Mouse (Mus musculus) heart, embryonic 10.5 days (tissue): ENCODE data around the gene Dyrk3. TPM values are rescaled to one million over a fixed set of nuclear protein-coding genes. Genes with fewer than 3 reads are reported as not detected.
"Not testable (repeated sequence)": the region's sequence is repeated elsewhere in the genome, so short reads cannot be mapped to it uniquely, and the experiment has no call there.

Source experiments
- DNase-seq: peaks from one replicate; pipeline ENCODE4 v3.0.0-alpha.2; 2017; ENCODE audit warnings: low spot score
- H3K27ac ChIP-seq: fragments of 300-500 bp; sonication (generic); 2 replicates; pipeline ENCODE4 v1.5.1; 2016; ENCODE audit warnings: mild to moderate bottlenecking
- H3K27me3 ChIP-seq: fragments of 300-500 bp; sonication (generic); 2 replicates; pipeline ENCODE4 v1.6.1; 2016; ENCODE audit warnings: mild to moderate bottlenecking; ENCODE audit not compliant: poor library complexity, insufficient read depth, severe bottlenecking
- H3K36me3 ChIP-seq: fragments of 300-500 bp; sonication (generic); 2 replicates; pipeline ENCODE4 v1.6.1; 2016; ENCODE audit warnings: mild to moderate bottlenecking, moderate library complexity
- H3K4me1 ChIP-seq: fragments of 300-500 bp; sonication (generic); 2 replicates; pipeline ENCODE4 v1.6.1; 2016; ENCODE audit warnings: mild to moderate bottlenecking
- H3K4me3 ChIP-seq: fragments of 300-500 bp; sonication (generic); 2 replicates; pipeline ENCODE4 v1.5.1; 2016; ENCODE audit warnings: mild to moderate bottlenecking, moderate library complexity
- H3K9me3 ChIP-seq: fragments of 300-500 bp; sonication (generic); 2 replicates; pipeline ENCODE4 v1.6.1; 2016; ENCODE audit warnings: mild to moderate bottlenecking, moderate library complexity
- WGBS: fragments of 180-500 bp; shearing (Covaris S2); methylation state at CpG from one replicate; pipeline ENCODE4 v1.1.7; 2016; 5-methylcytosine and 5-hydroxymethylcytosine counted together
- polyA plus RNA-seq: library from polyadenylated mRNA; unstranded; fragments of >200 nt; fragmentation: Nextera tagmentation; extraction: Ambion mirVana; gene quantifications from 2 replicates; pipeline ENCODE4 v1.2.1, GENCODE M21; 2016

Dyrk3 gene
- polyA plus RNA-seq, 1 experiment from 2014 or later, result 3.1 TPM

DNA sequence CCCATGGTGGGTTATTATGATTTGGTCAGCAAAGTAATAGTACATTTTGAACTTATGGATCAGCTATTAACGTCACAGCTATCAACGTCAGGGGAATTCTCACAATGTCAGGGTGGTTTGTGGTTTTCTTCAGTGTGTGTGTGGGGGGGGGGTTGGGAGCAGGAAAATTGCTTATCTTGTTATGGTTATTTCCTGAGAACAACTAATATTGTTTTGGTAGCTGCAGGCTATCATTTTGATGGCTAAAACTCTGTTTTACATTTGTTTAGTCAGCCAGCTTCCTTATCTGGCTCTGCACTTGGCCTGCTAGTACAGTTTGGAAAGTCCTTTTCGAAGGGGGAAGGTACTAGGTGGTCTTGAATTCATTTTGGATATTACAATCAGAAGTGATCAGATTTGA, 7.1 kb upstream of the Dyrk3 start:
- H3K4me3 ChIP-seq, H3K36me3 ChIP-seq, H3K27ac ChIP-seq, DNase-seq, H3K4me1 ChIP-seq, H3K9me3 ChIP-seq, H3K27me3 ChIP-seq: not testable (repeated sequence)
- WGBS, result 75% methylated on average over 3 of the region's 3 CpGs

DNA sequence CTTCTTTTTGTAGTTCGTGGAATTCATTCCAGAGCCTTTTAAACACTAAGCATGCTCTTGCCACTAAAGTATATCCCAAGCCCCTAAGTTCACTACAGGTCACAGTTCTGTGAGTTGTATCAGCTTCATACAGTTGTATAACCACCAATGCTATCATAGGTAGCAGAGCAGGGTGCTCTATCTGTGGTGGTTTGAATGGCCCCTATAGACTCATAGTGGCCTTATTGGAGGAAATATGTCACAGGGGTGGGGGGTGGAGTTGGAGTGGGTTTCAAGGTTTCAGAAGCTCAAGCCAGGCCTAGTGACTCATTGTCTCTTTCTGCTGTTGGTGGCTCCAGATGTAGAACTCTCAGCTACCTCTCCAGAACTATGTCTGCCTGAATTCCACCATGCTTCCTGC, 4.3 kb upstream of the Dyrk3 start:
- Histone ChIP-seq H3K4me1 (peaks cover 15% of the 10 kb centered on the region; the same call in 1 of the 2 replicates), H3K4me3 (no peak overlapping the region), H3K9me3 (no peaks in the 10 kb centered on the region), H3K36me3 (no peaks in the 10 kb centered on the region), H3K27ac (no peak overlapping the region), H3K27me3 (no peaks in the 10 kb centered on the region)
- 72% methylated on average over 1 of the region's 1 CpGs for whole genome bisulfite sequencing
- no peak for DNase-seq

DNA sequence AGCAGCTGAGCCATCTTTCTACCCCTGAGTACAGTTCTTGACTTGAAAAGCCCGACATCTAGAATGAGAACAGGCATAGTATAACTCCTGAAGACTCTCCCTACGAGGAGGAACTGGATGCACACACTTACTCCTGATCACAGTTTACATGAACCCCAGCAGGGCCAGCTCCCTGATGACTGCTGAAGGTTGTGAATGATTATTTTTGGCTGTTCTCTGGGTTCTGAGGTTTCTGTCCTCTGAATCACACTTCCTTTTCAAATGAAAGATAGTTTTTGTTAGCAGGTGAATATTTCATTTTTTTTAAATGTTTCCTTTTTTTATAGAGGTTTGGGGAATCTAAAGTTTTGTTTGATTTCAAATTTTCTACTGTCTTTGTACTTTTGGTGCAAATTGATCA, 3.3 kb upstream of the Dyrk3 start:
- no peaks in the 10 kb centered on the region for H3K27me3 ChIP-seq
- no peak for DNase-seq
- H3K27ac ChIP-seq, result no peak overlapping the region
- 58% methylated on average over 2 of the region's 2 CpGs for WGBS
- no peaks in the 10 kb centered on the region for H3K9me3 ChIP-seq
- H3K4me3 ChIP-seq, result no peak overlapping the region
- H3K4me1 ChIP-seq, result peaks cover 15% of the 10 kb centered on the region; the same call in 1 of the 2 replicates
- no peaks in the 10 kb centered on the region for H3K36me3 ChIP-seq

DNA sequence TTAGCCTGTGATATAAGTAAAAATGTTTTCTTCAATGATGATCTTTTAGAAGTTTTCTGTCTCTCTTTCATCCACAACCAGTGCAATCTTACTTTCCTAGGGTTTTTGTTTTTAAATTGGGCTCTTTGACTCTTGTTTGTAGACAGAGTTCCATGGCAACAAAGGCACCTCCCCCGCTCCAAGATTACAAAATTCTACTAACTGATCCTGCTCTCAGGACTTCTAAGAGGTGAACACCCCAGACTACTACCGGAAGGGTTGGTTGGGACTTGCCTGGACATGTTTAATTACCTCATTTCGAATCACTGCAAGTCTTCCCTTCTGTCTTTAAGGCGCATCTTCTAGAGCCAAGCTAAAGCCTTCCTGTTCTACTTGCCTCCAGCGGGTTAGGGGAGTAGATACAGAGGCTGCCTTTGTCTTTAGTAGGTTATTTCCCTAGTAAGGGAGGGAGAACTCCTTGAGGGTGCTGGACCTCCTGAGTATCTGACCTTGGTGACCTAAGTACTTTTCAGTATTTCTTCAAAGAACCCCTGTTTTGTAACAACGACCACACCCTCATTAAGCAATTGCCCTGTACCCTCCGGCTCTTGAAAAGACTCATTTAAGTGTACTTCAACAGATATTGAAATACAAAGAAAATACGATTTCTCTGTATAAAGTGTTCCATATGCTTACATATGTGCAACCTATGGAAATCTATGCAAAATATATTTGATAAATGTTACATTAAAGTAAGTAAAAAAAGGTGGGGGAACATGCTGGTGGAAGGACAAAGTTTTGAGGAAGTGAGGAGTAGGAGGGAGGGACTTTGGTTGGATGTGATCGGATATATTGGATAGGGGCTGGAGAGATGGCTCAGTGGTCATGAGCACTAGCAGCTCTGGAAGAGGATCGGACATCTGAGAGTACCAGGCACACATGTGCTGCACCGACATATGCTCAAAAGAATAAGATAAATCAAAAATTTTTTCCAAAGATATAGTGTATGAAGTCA, 1.3 kb upstream of the Dyrk3 start:
- Histone ChIP-seq H3K4me3 (peak overlapping the region; percentile 96), H3K27me3 (no peaks in the 10 kb centered on the region), H3K27ac (peak overlapping the region; percentile 89), H3K9me3 (no peaks in the 10 kb centered on the region), H3K4me1 (peaks cover 19% of the 10 kb centered on the region), H3K36me3 (no peaks in the 10 kb centered on the region)
- no peak for DNase-seq
- 69% methylated on average over 11 of the region's 11 CpGs for WGBS

DNA sequence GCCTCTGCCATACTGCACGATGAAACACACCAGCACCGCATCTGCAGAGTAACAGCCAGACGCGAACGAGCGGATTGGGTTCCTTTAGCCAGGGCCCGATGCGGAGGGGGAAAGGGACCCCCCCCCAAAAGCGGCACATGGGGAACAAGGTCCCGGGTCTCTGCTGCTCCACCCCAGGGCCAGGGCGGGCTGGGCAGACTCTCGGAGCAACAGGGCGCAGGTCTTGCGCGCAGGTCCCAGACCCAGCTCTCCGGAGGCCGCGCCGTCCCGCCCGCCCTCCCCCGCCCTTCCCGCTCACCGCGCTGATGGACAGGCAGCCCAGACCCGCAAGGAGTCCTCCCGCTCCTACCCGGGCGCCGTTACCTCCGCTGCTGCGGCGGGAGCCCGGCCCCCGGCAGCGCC, 422 bp downstream of the Dyrk3 start:
- no peaks in the 10 kb centered on the region for H3K36me3 ChIP-seq
- DNase-seq, result peak; percentile 88
- peaks cover 19% of the 10 kb centered on the region for H3K4me1 ChIP-seq
- no peaks in the 10 kb centered on the region for H3K27me3 ChIP-seq
- peak overlapping the region; percentile 96 for H3K4me3 ChIP-seq
- H3K27ac ChIP-seq, result peak overlapping the region; percentile 89
- WGBS, result under 1% methylated on average over 36 of the region's 36 CpGs
- H3K9me3 ChIP-seq, result no peaks in the 10 kb centered on the region

DNA sequence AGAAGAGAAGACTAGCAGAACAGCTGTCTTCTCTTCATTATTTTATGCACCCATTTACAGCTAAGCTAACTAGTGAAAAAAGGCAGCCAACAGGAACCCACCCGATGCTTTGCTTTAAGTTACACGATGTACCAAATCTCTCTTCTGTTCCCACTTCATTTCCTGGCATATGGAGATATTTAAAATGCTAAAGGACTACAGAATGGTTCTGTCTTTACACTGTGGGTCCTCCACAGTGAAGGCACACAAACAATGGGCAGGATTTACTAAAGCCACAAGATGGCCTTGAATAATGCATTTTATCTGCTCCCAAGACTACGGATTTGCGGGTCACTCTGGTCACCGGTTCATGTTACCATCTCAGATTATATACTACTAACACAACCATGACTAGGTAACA, 1.0 kb downstream of the Dyrk3 start:
- Histone ChIP-seq H3K27me3 (no peaks in the 10 kb centered on the region), H3K9me3 (no peaks in the 10 kb centered on the region), H3K27ac (no peak overlapping the region), H3K4me1 (peaks cover 19% of the 10 kb centered on the region), H3K4me3 (peak overlapping the region; percentile 96), H3K36me3 (no peaks in the 10 kb centered on the region)
- no peak for DNase-seq
- 35% methylated on average over 5 of the region's 5 CpGs for WGBS

DNA sequence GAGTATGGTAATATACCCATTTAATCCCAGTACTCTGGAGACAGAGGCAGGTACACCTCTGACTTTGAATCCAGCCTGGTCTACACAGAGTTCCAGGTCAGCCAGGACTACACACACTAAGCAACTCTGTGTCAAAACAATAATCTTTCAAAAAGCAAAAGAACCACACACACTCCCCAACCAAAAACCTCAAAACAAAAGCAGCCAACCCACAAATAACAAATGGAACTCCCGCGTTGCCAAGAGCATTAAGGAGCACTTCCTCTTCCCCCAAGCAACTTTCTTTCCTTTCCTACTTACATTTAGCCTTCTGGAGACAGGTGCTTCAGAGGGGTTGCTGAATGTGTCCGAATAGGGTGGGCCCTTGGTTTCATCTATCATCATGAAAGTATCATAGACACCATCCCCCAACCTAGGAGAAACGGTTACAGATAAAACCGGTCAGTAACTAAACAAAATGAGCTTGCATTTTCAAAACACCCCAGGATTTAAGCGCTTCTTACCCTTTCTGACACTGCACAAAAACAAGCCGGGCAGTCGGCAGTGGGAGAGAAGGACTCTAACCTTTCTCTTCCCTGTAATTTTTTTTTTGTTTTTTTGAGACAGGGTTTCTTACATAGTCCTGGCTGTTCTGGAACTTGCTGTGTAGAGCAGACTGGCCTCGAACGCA, 2.0 kb downstream of the Dyrk3 start:
- Histone ChIP-seq H3K27me3 (no peaks in the 10 kb centered on the region), H3K4me1 (peaks cover 19% of the 10 kb centered on the region), H3K36me3 (no peaks in the 10 kb centered on the region), H3K27ac (no peak overlapping the region), H3K9me3 (no peaks in the 10 kb centered on the region), H3K4me3 (no peak overlapping the region)
- no peak for DNase-seq
- 75% methylated on average over 10 of the region's 10 CpGs for WGBS

DNA sequence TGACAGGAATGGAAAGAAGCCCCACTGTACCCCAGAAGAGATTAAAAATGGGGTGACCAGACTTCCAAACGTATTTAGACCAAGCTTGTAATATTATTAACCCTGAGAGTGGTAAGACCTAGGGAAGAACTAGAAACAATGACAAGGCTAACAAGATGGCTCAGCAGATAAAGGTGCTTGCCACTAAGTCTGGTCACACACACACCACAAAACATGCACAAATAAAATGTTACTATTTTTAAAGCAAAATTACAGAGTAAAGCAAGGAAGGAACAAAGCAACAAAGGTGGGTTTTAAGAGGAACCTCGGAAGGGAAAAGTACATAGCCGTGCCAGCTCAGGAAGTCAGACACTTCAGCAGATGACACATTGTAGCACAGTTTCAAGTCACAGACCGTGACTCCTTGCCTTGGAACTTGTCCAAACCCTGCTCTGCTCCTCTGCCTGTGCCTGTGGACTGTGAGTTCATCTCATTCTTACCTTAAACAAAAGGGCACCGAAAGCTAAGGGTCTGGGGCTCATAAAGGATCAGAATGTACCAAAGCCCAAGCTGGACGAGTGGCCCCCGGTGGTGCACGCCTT, 3.1 kb downstream of the Dyrk3 start:
- Histone ChIP-seq H3K27ac (no peak overlapping the region), H3K27me3 (no peaks in the 10 kb centered on the region), H3K4me1 (peaks cover 19% of the 10 kb centered on the region), H3K36me3 (peaks cover 3% of the 10 kb centered on the region; the same call in 1 of the 2 replicates), H3K9me3 (no peaks in the 10 kb centered on the region), H3K4me3 (no peak overlapping the region)
- DNase-seq, result no peak
- WGBS, result 69% methylated on average over 8 of the region's 8 CpGs

DNA sequence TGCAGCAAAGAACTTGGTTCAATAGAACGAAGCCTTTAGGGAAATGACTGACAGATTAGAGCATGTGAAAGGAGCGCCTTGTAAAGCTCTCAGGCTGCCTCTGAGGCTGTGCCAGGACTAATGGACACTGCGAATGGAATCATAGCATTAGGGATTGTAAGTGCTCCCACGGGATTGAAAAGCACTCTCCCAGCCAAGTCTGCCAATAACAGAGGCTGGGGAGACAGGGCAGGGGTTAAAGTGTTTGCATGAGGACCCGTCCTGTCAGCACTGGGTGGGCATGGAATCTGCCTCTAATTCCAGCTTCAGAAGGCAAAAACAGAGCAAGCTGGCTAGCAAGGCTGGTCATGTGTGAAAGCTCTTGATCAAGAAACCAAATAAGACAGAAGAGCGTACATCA, 3.9 kb downstream of the Dyrk3 start:
- H3K9me3 ChIP-seq, result no peaks in the 10 kb centered on the region
- H3K4me3 ChIP-seq, result no peak overlapping the region
- no peak for DNase-seq
- 70% methylated on average over 6 of the region's 6 CpGs for WGBS
- H3K36me3 ChIP-seq, result peaks cover 11% of the 10 kb centered on the region; the same call in 1 of the 2 replicates
- no peak overlapping the region for H3K27ac ChIP-seq
- no peaks in the 10 kb centered on the region for H3K27me3 ChIP-seq
- peaks cover 17% of the 10 kb centered on the region for H3K4me1 ChIP-seq

DNA sequence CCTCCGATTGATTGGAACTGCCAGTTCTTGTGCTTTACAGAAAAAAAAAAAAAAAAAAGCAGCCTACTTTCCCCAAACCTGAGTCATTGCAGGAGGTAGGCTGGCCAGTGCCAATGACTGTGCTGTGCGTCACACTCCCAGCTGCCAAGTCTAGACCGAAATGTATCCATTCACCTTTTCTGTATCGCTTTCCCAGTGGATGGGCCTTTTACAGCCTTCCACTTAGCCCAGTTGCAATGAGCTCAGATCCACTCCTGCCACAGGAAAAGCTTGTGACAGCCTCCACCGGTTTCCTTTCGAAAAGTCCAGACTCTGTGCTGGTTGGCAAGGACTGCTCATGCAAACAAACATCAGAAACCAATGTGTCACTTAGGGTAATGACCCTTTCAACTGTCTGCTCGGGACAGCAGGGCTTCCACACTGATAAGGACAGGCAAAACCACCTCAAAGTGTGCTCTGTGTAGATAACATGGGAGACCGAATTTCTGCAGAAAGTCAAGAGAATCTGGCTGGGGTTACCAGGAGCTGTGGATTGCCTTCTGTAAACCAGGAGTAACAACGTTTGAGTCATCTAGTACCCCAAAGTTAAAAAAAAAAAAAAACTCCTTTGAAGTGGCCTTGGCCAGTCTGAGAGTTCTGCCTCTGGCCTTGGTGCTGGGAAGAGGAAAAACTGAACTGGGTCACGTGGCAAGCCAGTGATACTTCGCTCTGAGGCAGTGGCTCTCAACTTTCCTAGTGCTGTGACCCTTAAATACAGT, 12.0 kb downstream of the Dyrk3 start:
- Histone ChIP-seq H3K36me3 (peaks cover 19% of the 10 kb centered on the region), H3K4me1 (peaks cover 27% of the 10 kb centered on the region), H3K27ac (no peak overlapping the region), H3K4me3 (no peak overlapping the region), H3K9me3 (no peaks in the 10 kb centered on the region), H3K27me3 (no peaks in the 10 kb centered on the region)
- 29% methylated on average over 11 of the region's 11 CpGs for WGBS
- DNase-seq, result peak; percentile 93

DNA sequence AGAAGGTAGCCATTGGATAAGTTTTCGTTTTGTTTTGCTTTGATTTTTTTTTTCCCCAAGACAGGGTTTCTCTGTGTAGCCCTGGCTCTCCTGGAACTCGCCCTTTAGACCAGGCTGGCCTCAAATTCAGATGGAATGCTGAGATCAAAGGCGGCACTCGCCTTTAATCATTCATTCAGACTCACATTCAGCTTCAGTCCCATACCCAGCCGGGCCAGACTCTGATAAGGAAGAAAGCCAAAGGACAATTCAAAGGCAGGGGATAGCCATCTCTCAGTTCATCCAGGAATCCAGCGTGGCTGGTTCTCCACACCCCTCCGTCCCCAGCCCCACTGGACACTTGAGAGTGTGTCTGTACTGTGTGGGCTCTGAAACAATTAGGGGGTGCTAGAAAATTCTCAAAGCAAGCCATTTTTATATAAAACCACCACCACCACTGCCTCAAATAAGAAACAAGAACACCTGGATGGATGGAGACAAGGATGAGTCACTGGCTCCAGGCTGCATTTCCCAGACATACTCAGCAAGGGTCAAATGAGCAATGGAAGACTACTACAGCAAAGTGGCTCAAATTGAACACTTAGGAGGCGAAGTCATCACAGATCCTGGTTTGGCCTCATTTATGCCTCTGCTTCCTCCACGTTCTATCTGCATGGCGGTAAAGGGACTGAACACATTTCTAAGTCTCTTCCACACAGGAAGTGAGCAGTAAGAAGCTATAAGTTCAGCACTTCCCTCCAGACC, 14.4 kb downstream of the Dyrk3 start:
- no peak overlapping the region for H3K4me3 ChIP-seq
- DNase-seq, result no peak
- no peaks in the 10 kb centered on the region for H3K27me3 ChIP-seq
- peaks cover 2% of the 10 kb centered on the region for H3K36me3 ChIP-seq
- WGBS, result 56% methylated on average over 10 of the region's 10 CpGs
- no peaks in the 10 kb centered on the region for H3K9me3 ChIP-seq
- H3K4me1 ChIP-seq, result peaks cover 33% of the 10 kb centered on the region
- no peak overlapping the region; the same call in 1 of the 2 replicates for H3K27ac ChIP-seq

DNA sequence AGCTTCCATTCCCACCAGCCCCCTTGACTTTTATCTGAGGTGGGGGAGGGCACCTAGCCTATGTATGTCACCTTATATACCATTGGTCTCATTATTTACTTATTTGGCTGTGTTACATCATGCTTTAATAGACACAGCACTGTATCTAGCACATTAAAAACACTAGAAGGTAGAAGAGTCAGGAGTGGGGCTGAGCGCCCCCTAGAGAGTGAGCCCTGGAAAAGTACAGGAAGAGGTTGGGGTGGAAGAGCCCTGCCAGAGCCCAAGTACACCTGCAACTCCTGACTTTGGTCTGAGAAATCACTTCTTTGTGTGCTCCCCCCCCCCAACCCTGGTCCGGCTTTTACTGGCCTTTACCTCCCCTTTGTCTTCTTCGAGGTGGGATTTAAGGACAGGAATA, 16.2 kb downstream of the Dyrk3 start:
- no peaks in the 10 kb centered on the region for H3K27me3 ChIP-seq
- no peaks in the 10 kb centered on the region for H3K36me3 ChIP-seq
- DNase-seq, result no peak
- H3K27ac ChIP-seq, result no peak overlapping the region
- H3K4me1 ChIP-seq, result peaks cover 39% of the 10 kb centered on the region
- WGBS, result 35% methylated on average over 3 of the region's 3 CpGs
- H3K9me3 ChIP-seq, result no peaks in the 10 kb centered on the region
- no peak overlapping the region for H3K4me3 ChIP-seq
